Mouse (Mus musculus) brain, adult 10 weeks (tissue): Measurements from ENCODE around the gene Evi2a. TPM values are rescaled to one million over a fixed set of nuclear protein-coding genes. Genes with fewer than 3 reads are reported as not detected.

Source experiments
- polyA plus RNA-seq: library from polyadenylated mRNA; stranded (reverse); fragments of 350-450 nt; fragmentation: Illumina TruSeq; extraction: RNeasy Lipid Tissue Mini Kit (QIAGEN cat#74804); gene quantifications from one replicate; pipeline ENCODE4 v1.2.3, GENCODE M21; 2015; ENCODE audit warnings: low read depth, low replicate concordance

The Evi2a gene
- 65.9 TPM for polyA plus RNA-seq

DNA sequence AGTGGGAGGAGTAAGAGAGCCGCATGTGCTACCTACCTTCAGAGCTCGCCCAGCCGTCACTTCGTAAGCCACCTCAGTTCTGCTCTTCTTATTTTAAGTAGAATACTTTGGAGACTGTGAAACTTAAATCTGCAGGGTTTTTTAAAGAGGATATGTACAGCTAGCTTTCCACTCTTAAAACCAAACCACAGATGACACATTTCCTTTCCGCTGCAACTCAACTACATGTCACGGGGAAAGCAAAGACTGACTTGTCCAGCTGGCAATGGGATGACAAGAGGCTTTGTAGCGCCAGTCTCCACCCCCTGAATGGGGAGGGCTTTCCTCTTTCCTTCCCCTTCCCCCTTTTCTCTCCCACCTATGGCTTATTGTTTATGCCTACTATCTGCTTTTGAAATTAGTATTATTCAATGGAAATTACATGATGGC, at the start of gene Evi2a, which contains the start of gene Evi2:
Gene Evi2a, minus strand, starts transcription at position 277 of the 429 bp plus-strand sequence.
Gene Evi2, minus strand, starts transcription at position 257 of the 429 bp plus-strand sequence.

DNA sequence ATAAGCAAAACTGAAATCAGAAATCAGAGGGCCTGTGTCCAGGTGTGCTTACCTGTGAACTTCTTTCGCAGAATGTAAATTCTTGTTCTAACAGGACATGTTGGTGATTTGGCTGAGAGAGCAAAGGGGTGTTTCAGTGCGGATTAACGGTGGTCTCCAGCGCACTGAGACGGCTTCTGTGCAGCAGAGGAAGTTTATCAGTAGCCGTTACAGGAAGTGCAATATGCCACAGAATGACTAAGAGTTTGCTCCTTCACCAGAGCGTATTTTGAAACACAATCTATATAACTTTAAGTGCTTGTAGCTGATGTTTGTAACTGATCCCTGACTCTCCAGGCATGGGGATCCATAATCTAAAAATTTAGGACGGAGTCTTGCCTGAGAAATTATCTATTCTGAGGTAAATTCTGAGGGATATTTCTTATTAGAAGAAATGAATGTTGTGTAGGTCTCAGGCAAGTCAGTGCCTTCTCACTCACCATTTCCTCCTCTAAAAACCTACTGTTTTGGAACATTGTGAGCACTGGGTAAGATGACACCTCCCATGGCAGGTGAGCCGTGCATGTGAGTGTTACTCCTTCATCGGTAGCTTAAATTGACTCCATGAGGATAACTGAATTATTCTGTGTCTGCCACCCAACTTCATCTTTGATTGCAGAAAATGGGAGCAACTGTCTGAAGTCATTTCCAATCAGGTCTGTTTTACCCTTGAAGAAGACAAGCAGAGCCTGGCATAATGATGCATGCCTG, 6.7 kb downstream of the Evi2a start, which contains the start of gene Evi2b:
Gene Evi2b, minus strand, starts transcription at position 203 of the 750 bp plus-strand sequence.

DNA sequence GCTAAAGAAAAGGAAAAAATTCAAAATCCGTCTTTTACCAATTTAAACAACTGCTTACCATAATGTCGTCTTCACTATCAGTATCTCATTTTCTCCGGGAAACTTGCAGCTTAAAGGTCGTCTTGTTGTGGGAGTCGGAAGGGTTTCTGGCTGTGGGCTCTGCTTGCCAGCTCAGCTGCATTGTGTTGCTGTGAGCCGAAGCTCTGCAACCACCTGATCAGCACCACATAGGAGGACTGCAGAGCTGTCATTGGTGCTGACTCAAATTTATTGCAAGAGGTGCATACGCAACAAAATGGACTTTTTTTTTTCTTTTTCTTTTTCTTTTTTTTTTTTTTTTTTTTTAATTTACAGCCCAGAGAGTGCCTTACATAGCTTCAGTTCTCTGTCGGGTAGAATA, 26.6 kb downstream of the Evi2a start, which contains the start of gene Omg:
Gene Omg, minus strand, starts transcription at position 240 of the 400 bp plus-strand sequence.

Other genes starting within 250 kb of the Evi2a start
- not detected for gene Gm9964, start 233.7 kb downstream of the Evi2a start, polyA plus RNA-seq
- gene Nf1, start 190.9 kb downstream of the Evi2a start, polyA plus RNA-seq, result 31.1 TPM
- gene Omg, start 26.5 kb downstream of the Evi2a start, polyA plus RNA-seq, result 157 TPM
- 0.57 TPM for gene Evi2b, start 6.8 kb downstream of the Evi2a start, polyA plus RNA-seq
- gene Evi2, start within 50 bp of the Evi2a start, polyA plus RNA-seq, result 0.15 TPM
- 93.7 TPM for gene Rab11fip4, start 60.6 kb upstream of the Evi2a start, polyA plus RNA-seq